Mouse (Mus musculus): ENCODE data around the gene Flywch1. TPM values are rescaled to one million over a fixed set of nuclear protein-coding genes. Genes with fewer than 3 reads are reported as not detected.

The Flywch1 gene
- polyA plus RNA-seq, 1 experiment, result 21.3 TPM

DNA sequence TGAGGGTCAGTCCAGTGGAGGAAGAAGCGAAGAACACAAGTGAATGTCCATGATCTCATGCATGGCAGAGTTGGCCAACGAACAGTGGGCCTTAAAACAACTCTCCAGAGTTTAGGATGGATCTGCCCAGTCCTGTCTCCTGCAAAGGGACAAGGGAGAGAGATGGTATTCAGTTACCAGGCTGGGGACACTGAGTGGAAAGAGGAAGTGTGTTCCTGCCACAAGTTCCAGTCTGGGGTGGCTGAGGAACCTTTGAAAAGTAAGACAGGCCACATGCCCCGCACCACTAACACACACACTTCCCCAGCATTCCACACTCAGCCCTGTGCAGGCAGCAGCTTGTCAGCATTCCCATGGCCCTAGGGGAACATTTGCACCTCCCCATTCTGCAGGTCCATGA, 24.6 kb downstream of the Flywch1 start:
- Histone ChIP-seq H3K4me1 (ENCODE audit: control insufficient read depth, insufficient read depth, low read length) (peaks cover 19% of the 10 kb centered on the region), H3K27ac (ENCODE audit: insufficient read depth, low read depth, low read length) (no peak overlapping the region), H3K4me3 (ENCODE audit: insufficient read depth, low read length) (no peak overlapping the region)
- TF ChIP-seq CTCF (IDR thresholded peaks at IDR 0.05; ENCODE audit: low read depth, low read length) (no peak), POLR2A (IDR thresholded peaks at IDR 0.05; ENCODE audit: borderline replicate concordance, low read depth, low read length) (no peak)

DNA sequence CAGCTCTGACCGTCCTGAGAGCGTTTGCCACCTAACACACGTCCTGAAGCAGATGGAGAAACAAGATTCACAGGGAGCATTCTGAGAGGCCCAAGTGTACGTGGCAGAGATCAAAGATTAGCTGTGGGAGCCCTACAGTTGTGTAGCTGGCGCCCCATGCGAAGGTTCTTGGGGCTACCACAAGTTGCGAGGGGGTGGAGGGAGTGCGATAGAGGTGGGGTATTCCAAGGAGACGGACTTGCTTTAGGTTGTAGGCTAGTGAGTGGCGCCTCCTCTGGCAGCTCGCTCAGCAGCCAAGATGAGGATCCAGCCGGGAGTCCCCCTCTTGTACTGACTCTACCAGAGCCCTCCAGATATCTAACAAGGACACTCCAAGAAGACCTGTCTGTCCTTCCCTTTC, 25.1 kb downstream of the Flywch1 start:
- no peak overlapping the region for H3K27ac ChIP-seq (ENCODE audit: insufficient read depth, low read depth, low read length)
- no peak overlapping the region for H3K4me3 ChIP-seq (ENCODE audit: insufficient read depth, low read length)
- no peak for TF ChIP-seq CTCF (IDR thresholded peaks at IDR 0.05; ENCODE audit: low read depth, low read length)
- no peak for TF ChIP-seq POLR2A (IDR thresholded peaks at IDR 0.05; ENCODE audit: borderline replicate concordance, low read depth, low read length)
- H3K4me1 ChIP-seq (ENCODE audit: control insufficient read depth, insufficient read depth, low read length), result peaks cover 19% of the 10 kb centered on the region

DNA sequence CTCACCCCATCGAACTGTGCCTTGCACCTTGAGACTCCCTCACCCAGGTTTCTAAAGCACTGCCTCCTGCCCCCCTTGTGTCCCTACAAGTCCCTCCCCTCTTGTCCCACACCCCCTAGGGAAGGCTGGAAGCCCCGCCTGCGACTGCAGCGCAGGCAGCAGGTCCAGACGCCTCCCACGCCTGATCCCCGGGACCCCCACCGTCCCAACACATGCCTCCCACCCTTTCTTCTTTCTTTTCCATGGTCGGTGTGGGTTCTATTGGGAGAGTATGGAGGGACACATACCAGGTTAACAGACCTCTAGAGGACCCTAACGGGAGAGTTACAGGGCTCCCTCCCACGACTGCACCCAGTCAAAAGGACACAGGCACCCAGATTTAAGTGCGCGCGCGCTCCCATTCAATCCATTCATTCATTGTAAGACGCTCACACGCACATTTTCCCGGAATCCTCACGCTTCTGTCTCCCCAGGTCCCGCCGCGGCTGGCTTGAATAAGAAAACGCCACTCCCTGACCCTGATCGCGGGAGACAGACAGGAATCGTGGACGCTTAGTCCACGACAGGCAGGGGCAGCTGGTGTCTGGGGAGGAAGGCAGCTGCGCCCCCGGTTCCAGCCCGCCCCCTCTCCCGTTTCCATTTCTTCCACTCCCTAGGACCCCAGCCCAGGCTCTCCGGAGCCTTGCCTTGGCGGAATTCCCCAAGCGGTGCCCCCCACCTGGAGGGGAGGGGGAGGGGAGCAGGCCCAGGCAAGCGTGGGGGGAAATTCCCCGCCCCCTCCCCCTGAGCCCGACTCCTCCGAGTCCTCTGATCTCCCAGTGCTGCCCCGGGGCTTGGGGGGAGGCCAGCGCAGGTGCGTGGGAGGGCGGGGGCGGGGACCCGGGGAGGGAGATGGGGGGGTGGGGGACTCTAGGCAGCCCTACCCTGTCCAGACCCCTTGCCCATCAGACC, 25.8 kb downstream of the Flywch1 start, which contains the start of gene Kremen2:
Kremen2 (minus strand) TSS at position 533 of the 951 bp plus-strand sequence.
- TF ChIP-seq POLR2A (IDR thresholded peaks at IDR 0.05; ENCODE audit: borderline replicate concordance, low read depth, low read length) (no peak), CTCF (IDR thresholded peaks at IDR 0.05; ENCODE audit: low read depth, low read length) (no peak)
- no peak within 1 kb of the TSS for H3K27ac ChIP-seq (ENCODE audit: insufficient read depth, low read depth, low read length)
- H3K4me1 ChIP-seq (ENCODE audit: control insufficient read depth, insufficient read depth, low read length), result peaks cover 23% of the 10 kb centered on the region
- peak within 1 kb of the TSS; percentile 9; the same call in 1 of the 2 replicates for H3K4me3 ChIP-seq (ENCODE audit: insufficient read depth, low read length)

DNA sequence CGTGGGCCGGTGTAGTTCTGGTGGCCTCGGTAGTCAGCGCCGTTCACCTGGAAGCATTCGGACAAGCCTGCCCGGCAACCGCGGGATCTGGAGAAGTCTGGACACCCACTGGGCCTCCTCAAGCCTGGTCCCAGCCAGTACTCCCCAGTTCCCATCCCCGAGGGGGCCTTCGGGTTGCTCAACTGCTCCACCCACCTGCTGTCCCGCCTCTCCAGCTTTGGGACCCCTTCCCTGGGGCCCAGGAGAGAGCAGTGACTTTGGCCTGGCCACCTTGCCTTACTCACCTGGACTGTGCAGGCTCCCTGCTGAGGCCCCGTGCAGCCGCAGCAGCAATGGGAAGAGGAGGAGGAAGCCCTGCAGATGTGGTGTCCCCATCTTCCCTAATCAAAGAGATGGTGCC, 26.8 kb downstream of the Flywch1 start:
- no peak for TF ChIP-seq POLR2A (IDR thresholded peaks at IDR 0.05; ENCODE audit: borderline replicate concordance, low read depth, low read length)
- no peak for TF ChIP-seq CTCF (IDR thresholded peaks at IDR 0.05; ENCODE audit: low read depth, low read length)
- Histone ChIP-seq H3K27ac (ENCODE audit: insufficient read depth, low read depth, low read length) (no peak overlapping the region), H3K4me3 (ENCODE audit: insufficient read depth, low read length) (no peak overlapping the region), H3K4me1 (ENCODE audit: control insufficient read depth, insufficient read depth, low read length) (peaks cover 23% of the 10 kb centered on the region)

DNA sequence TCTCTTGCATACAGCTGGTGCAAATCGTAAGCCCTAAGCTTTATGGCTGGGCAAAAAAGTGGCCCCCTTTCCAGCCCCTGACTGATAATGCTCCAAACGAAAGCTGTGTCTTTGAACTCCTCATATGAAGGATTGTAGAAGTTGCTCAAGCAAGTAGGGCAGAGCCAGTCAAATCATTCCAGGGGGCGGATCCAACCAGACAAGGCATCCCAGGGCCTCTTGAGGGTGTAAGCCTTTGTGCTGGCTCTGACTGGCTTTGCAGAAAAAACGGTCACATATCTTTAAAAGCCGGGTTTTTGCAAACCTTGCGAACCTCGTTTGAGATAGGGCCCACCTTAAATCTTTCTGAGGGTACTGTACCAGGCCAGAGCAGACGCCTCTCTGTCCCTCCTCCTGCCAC, 27.3 kb downstream of the Flywch1 start:
- H3K4me3 ChIP-seq (ENCODE audit: insufficient read depth, low read length), result no peak overlapping the region
- H3K4me1 ChIP-seq (ENCODE audit: control insufficient read depth, insufficient read depth, low read length), result peaks cover 18% of the 10 kb centered on the region
- TF ChIP-seq CTCF (IDR thresholded peaks at IDR 0.05; ENCODE audit: low read depth, low read length) (no peak), POLR2A (IDR thresholded peaks at IDR 0.05; ENCODE audit: borderline replicate concordance, low read depth, low read length) (no peak)
- no peak overlapping the region for H3K27ac ChIP-seq (ENCODE audit: insufficient read depth, low read depth, low read length)

DNA sequence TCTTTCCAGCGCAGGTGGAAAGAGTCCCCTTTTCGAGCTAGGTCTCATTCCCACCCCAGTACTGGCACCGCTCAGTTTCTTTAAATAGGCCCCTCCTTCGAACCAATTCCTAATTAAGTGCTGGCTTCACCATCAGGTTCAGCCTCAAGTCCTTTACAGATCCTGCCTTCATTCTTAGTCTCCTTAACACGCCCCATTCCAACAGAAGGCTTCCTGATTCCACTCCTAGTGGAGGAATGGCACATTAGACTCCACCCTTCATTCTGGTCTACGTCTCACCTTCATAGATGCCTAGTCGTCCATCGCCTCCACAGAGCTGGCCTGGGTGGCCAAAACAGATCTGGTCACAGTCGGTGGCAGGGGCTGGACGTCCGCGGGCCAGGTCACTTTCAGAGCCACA, 28.5 kb downstream of the Flywch1 start:
- Histone ChIP-seq H3K4me3 (ENCODE audit: insufficient read depth, low read length) (no peak overlapping the region), H3K27ac (ENCODE audit: insufficient read depth, low read depth, low read length) (no peak overlapping the region), H3K4me1 (ENCODE audit: control insufficient read depth, insufficient read depth, low read length) (peaks cover 14% of the 10 kb centered on the region)
- no peak for TF ChIP-seq CTCF (IDR thresholded peaks at IDR 0.05; ENCODE audit: low read depth, low read length)
- TF ChIP-seq POLR2A (IDR thresholded peaks at IDR 0.05; ENCODE audit: borderline replicate concordance, low read depth, low read length), result no peak

DNA sequence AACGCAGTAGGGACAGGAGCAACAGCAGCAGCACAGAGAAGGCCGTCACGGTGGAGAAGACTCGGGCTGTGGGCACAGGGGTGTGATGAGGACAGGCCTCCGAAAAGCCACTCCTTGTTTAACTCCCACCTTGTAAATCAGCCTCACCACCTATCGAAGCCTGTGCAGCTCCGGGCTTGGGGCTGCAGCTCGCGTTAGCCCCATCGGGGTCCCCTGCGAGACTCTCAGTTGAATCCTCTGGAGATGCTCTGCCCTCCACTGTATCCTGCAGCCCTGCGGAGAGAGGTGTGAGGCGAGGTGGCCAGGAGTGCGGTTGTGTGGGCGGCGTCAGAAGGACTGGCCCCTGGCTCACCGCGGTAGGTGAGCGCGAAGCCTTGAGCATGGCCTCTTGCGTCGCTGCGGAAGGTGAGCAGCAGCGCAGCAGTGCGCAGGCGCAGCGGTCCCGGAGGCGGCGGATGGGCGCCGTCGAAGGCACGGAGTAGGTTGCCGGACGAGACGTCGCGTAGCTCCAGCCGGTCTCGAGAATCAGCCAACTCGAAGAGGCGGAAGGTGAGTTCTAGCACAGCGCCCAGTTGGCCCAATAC, 29.1 kb downstream of the Flywch1 start:
- Histone ChIP-seq H3K4me1 (ENCODE audit: control insufficient read depth, insufficient read depth, low read length) (peaks cover 9% of the 10 kb centered on the region), H3K27ac (ENCODE audit: insufficient read depth, low read depth, low read length) (no peak overlapping the region), H3K4me3 (ENCODE audit: insufficient read depth, low read length) (peak overlapping the region; percentile 20; the same call in 1 of the 2 replicates)
- TF ChIP-seq CTCF (IDR thresholded peaks at IDR 0.05; ENCODE audit: low read depth, low read length) (no peak), POLR2A (IDR thresholded peaks at IDR 0.05; ENCODE audit: borderline replicate concordance, low read depth, low read length) (no peak)

DNA sequence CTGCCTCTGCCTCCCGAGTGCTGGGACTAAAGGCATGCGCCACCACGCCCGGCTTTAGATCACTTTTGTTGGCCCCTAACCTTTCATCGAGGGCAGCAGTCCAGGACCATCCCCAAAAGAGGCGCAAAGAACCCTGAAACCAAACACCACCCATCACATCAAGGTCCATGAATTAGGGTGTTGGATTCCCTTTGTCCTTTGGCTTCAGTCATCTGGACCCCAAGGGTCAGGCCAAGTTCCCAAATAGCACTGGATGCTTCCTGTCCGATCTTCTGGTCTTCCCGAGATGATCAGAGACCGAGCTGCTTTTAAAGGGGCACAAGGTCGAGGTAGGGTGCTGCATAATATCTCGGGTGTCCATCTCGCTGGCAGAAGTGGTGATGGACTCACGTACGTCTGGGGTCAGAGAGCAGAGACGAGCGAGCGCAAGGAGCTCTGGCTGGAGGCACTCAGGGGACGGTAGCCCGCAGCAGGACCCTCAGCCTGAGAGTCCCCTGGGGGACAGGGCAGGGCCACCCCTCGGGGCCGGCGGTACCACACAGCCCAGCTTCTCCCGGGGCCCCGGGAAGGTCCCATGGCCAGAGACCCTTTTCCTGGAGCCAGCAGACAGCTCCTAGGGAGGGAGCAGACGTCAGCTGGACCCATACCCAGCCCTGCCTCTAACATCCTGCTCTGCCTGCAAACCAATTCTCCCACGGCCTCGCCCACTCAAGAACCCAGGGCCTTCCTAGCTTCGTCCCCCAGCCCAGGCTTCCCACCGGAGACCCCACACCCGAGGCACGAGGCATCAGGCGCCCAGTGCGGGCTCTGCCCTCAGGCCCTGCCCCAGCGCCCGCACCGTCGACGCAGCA, 29.8 kb downstream of the Flywch1 start:
- TF ChIP-seq CTCF (IDR thresholded peaks at IDR 0.05; ENCODE audit: low read depth, low read length) (no peak), POLR2A (IDR thresholded peaks at IDR 0.05; ENCODE audit: borderline replicate concordance, low read depth, low read length) (no peak)
- Histone ChIP-seq H3K4me3 (ENCODE audit: insufficient read depth, low read length) (no peak overlapping the region), H3K4me1 (ENCODE audit: control insufficient read depth, insufficient read depth, low read length) (peaks cover 4% of the 10 kb centered on the region), H3K27ac (ENCODE audit: insufficient read depth, low read depth, low read length) (no peak overlapping the region)

DNA sequence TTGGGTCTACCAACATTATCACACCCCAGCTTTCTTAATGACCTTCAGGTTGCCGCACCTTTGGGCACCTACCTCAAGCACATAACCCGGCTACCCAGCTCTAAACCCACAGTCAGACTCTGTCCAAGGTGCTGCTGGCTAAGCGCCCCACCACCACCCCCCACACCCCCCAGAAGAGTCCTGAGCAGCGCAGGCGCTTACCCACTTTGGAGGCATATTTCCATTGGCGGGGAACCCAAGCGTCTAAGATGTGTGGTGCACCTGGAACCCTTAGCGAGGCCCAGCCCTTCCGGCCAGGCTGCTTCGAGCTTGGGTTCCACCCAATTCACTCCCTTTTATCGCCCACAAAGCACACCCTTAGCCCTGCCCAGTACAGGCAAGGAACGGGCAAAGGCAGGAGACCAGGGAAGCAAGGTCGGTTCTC, 30.8 kb downstream of the Flywch1 start, which contains the start of gene Paqr4:
Paqr4 (minus strand) TSS at position 270 of the 424 bp plus-strand sequence.
- H3K27ac ChIP-seq (ENCODE audit: insufficient read depth, low read depth, low read length), result no peak within 1 kb of the TSS
- TF ChIP-seq CTCF (IDR thresholded peaks at IDR 0.05; ENCODE audit: low read depth, low read length) (no peak), POLR2A (IDR thresholded peaks at IDR 0.05; ENCODE audit: borderline replicate concordance, low read depth, low read length) (no peak)

More for the DNA sequence above, 30.8 kb downstream of the Flywch1 start, which contains the start of gene Paqr4:
- H3K4me1 ChIP-seq (ENCODE audit: control insufficient read depth, insufficient read depth, low read length), result peaks cover 3% of the 10 kb centered on the region; the same call in 1 of the 2 replicates
- H3K4me3 ChIP-seq (ENCODE audit: insufficient read depth, low read length), result peak within 1 kb of the TSS; percentile 72

Measured in bone marrow macrophage, adult 2 months (primary cell).